Mouse (Mus musculus) liver, embryonic 12.5 days (tissue): ENCODE measurements around the gene Cers5. TPM values are rescaled to one million over a fixed set of nuclear protein-coding genes. Genes with fewer than 3 reads are reported as not detected.
A peak's percentile ranks its signal among the peaks of the same experiment; 100 is the strongest.
"Not testable (repeated sequence)": the region's sequence is repeated elsewhere in the genome, so short reads cannot be mapped to it uniquely, and the experiment has no call there.

Source experiments
- ATAC-seq: fragments of 200-750 bp; cut with Nextera tagmentation; 2 replicates; pipeline ENCODE4 v1.8.0; 2017; ENCODE audit warnings: moderate number of reproducible peaks, mild to moderate bottlenecking, moderate library complexity
- H3K27ac ChIP-seq: fragments of 300-500 bp; sonication (generic); 2 replicates; pipeline ENCODE4 v1.5.1; 2016; ENCODE audit warnings: mild to moderate bottlenecking
- H3K27me3 ChIP-seq: fragments of 300-500 bp; sonication (generic); replicated peaks from 2 replicates; pipeline ENCODE4 v1.6.1; 2016; ENCODE audit warnings: mild to moderate bottlenecking, moderate library complexity
- H3K36me3 ChIP-seq: fragments of 300-500 bp; sonication (generic); 2 replicates; pipeline ENCODE4 v1.6.1; 2016; ENCODE audit warnings: mild to moderate bottlenecking, moderate library complexity
- H3K4me1 ChIP-seq: fragments of 300-500 bp; sonication (generic); 2 replicates; pipeline ENCODE4 v1.6.1; 2016
- H3K4me2 ChIP-seq: fragments of 300-500 bp; sonication (generic); 2 replicates; pipeline ENCODE4 v1.6.1; 2016; ENCODE audit warnings: mild to moderate bottlenecking, moderate library complexity
- H3K4me3 ChIP-seq: fragments of 300-500 bp; sonication (generic); 2 replicates; pipeline ENCODE4 v1.5.1; 2016; ENCODE audit warnings: mild to moderate bottlenecking, moderate library complexity
- H3K9ac ChIP-seq: fragments of 300-500 bp; sonication (generic); 2 replicates; pipeline ENCODE4 v1.6.1; 2016; ENCODE audit warnings: mild to moderate bottlenecking, moderate library complexity
- H3K9me3 ChIP-seq: fragments of 300-500 bp; sonication (generic); replicated peaks from 2 replicates; pipeline ENCODE4 v1.6.1; 2016; ENCODE audit warnings: mild to moderate bottlenecking, moderate library complexity
- WGBS: fragments of 180-500 bp; shearing (Covaris S2); methylation state at CpG from one replicate; pipeline ENCODE4 v1.1.7; 2016; ENCODE audit not compliant: insufficient replicate concordance; 5-methylcytosine and 5-hydroxymethylcytosine counted together
- polyA plus RNA-seq: library from polyadenylated mRNA; unstranded; fragments of >200 nt; fragmentation: Nextera tagmentation; extraction: Ambion mirVana; gene quantifications from 2 replicates; pipeline ENCODE4 v1.2.1, GENCODE M21; 2016

The Cers5 gene
- polyA plus RNA-seq, 1 experiment from 2014 or later: 19.1 TPM

GRCm38 (mm10) chr15:99701999-99702900 lies 70.4 kb downstream of the Cers5 start, which contains the start of gene Smarcd1:
Gene Smarcd1 (plus strand): TSS chr15:99702129.
- Histone ChIP-seq H3K4me1 (peaks cover 43% of the 10 kb centered on the region), H3K27me3 (peaks cover 23% of the 10 kb centered on the region)
- WGBS: 1% methylated on average over 70 of the region's 71 CpGs

GRCm38 (mm10) chr15:99701640-99701998 lies 71.1 kb downstream of the Cers5 start:
- Histone ChIP-seq H3K36me3 (peaks cover 26% of the 10 kb centered on the region), H3K4me3 (peak overlapping the region; percentile 93), H3K9ac (peak overlapping the region; percentile 92), H3K4me1 (peaks cover 43% of the 10 kb centered on the region), H3K27me3 (peaks cover 29% of the 10 kb centered on the region), H3K4me2 (peak overlapping the region; percentile 82)
- not testable (repeated sequence) for H3K27ac ChIP-seq, H3K9me3 ChIP-seq, ATAC-seq
- WGBS: 38% methylated on average over 16 of the region's 16 CpGs

More at GRCm38 (mm10) chr15:99701999-99702900, 70.4 kb downstream of the Cers5 start, which contains the start of gene Smarcd1:
- Histone ChIP-seq H3K9me3 (no peaks in the 10 kb centered on the region), H3K4me3 (peak within 1 kb of the TSS; percentile 93), H3K9ac (peak within 1 kb of the TSS; percentile 92), H3K36me3 (peaks cover 32% of the 10 kb centered on the region), H3K4me2 (peak within 1 kb of the TSS; percentile 82), H3K27ac (peak within 1 kb of the TSS; percentile 89)
- peak; percentile 90 for ATAC-seq

- ATAC-seq: no peak
- Histone ChIP-seq H3K27me3 (peaks cover 41% of the 10 kb centered on the region), H3K27ac (no peak overlapping the region; the same call in 1 of the 2 replicates), H3K4me2 (no peak overlapping the region), H3K4me3 (no peak overlapping the region), H3K9me3 (no peaks in the 10 kb centered on the region), H3K4me1 (peaks cover 43% of the 10 kb centered on the region), H3K36me3 (peaks cover 17% of the 10 kb centered on the region), H3K9ac (no peak overlapping the region)
- WGBS: 76% methylated on average over 18 of the region's 18 CpGs
Observed at GRCm38 (mm10) chr15:99700219-99701106, 72.2 kb downstream of the Cers5 start.

- H3K4me1 ChIP-seq: peaks cover 43% of the 10 kb centered on the region
- H3K9ac ChIP-seq: no peak overlapping the region
- WGBS: 79% methylated on average over 10 of the region's 10 CpGs
- peaks cover 49% of the 10 kb centered on the region for H3K27me3 ChIP-seq
- H3K4me3 ChIP-seq: no peak overlapping the region
- no peak overlapping the region for H3K4me2 ChIP-seq
- H3K9me3 ChIP-seq: no peaks in the 10 kb centered on the region
- ATAC-seq: no peak
- peaks cover 14% of the 10 kb centered on the region for H3K36me3 ChIP-seq
- H3K27ac ChIP-seq: no peak overlapping the region
Observed at GRCm38 (mm10) chr15:99699715-99700114, 73.0 kb downstream of the Cers5 start.

- Histone ChIP-seq H3K27me3 (peaks cover 59% of the 10 kb centered on the region), H3K4me2 (no peak overlapping the region), H3K36me3 (peaks cover 4% of the 10 kb centered on the region; the same call in 1 of the 2 replicates), H3K9me3 (no peaks in the 10 kb centered on the region), H3K4me1 (peaks cover 33% of the 10 kb centered on the region), H3K4me3 (no peak overlapping the region), H3K27ac (no peak overlapping the region), H3K9ac (no peak overlapping the region)
- no peak for ATAC-seq
- 34% methylated on average over 20 of the region's 20 CpGs for WGBS
Observed at GRCm38 (mm10) chr15:99698533-99699085, 74.1 kb downstream of the Cers5 start.

GRCm38 (mm10) chr15:99697309-99697708 lies 75.4 kb downstream of the Cers5 start:
- no peak overlapping the region for H3K4me2 ChIP-seq
- no peak for ATAC-seq
- H3K9ac ChIP-seq: no peak overlapping the region
- no peaks in the 10 kb centered on the region for H3K9me3 ChIP-seq
- H3K4me1 ChIP-seq: peaks cover 20% of the 10 kb centered on the region
- H3K4me3 ChIP-seq: no peak overlapping the region
- no peak overlapping the region for H3K27ac ChIP-seq
- no peaks in the 10 kb centered on the region for H3K36me3 ChIP-seq
- 21% methylated on average over 2 of the region's 2 CpGs for WGBS
- peaks cover 71% of the 10 kb centered on the region for H3K27me3 ChIP-seq

- Histone ChIP-seq H3K9ac (no peak overlapping the region), H3K4me1 (no peaks in the 10 kb centered on the region), H3K9me3 (no peaks in the 10 kb centered on the region), H3K36me3 (no peaks in the 10 kb centered on the region), H3K4me2 (no peak overlapping the region), H3K27me3 (peaks cover 90% of the 10 kb centered on the region), H3K27ac (no peak overlapping the region), H3K4me3 (no peak overlapping the region)
- WGBS: 43% methylated on average over 9 of the region's 9 CpGs
- ATAC-seq: no peak
Observed at GRCm38 (mm10) chr15:99691976-99692375, 80.7 kb downstream of the Cers5 start.

GRCm38 (mm10) chr15:99690924-99691323 lies 81.8 kb downstream of the Cers5 start:
- Histone ChIP-seq H3K4me3 (no peak overlapping the region), H3K27me3 (peaks cover 89% of the 10 kb centered on the region), H3K9ac (no peak overlapping the region), H3K4me2 (no peak overlapping the region), H3K9me3 (no peaks in the 10 kb centered on the region), H3K36me3 (no peaks in the 10 kb centered on the region), H3K4me1 (no peaks in the 10 kb centered on the region), H3K27ac (no peak overlapping the region)
- 16% methylated on average over 4 of the region's 4 CpGs for WGBS
- no peak for ATAC-seq

- Histone ChIP-seq H3K4me1 (no peaks in the 10 kb centered on the region), H3K27me3 (peaks cover 70% of the 10 kb centered on the region), H3K4me2 (no peak overlapping the region), H3K4me3 (no peak overlapping the region), H3K36me3 (no peaks in the 10 kb centered on the region), H3K27ac (no peak overlapping the region), H3K9me3 (no peaks in the 10 kb centered on the region), H3K9ac (no peak overlapping the region)
- peak; percentile 23; the same call in 1 of the 2 replicates for ATAC-seq
- 8% methylated on average over 4 of the region's 4 CpGs for WGBS
Observed at GRCm38 (mm10) chr15:99688712-99689111, 84.0 kb downstream of the Cers5 start.
